Mouse (Mus musculus) liver, embryonic 14.5 days (tissue): ENCODE data around the gene Pabpc4l.

Experiments
- CTCF ChIP-seq: IDR thresholded peaks from 2 replicates; pipeline ENCODE4 v1.5.1; 2016; ENCODE audit warnings: antibody characterized with exemption, low read depth, control low read depth
- EP300 ChIP-seq: IDR thresholded peaks from 2 replicates; pipeline ENCODE4 v1.6.1; 2016; ENCODE audit warnings: antibody characterized with exemption, low read depth

- TF ChIP-seq CTCF (no peak), EP300 (no peak)
Observed at GRCm38 (mm10) chr3:46490989-46491259, 42.9 kb upstream of the Pabpc4l start.
